Mouse (Mus musculus) small intestine, adult 2 months (tissue): ENCODE measurements around the gene Tshr.

Experiments used
- CTCF ChIP-seq: fragments of 200-500 bp; IDR thresholded peaks from 2 replicates; pipeline ENCODE4 v1.5.1; 2012; ENCODE audit warnings: low read depth, mild to moderate bottlenecking, control low read depth, inconsistent platforms, low read length, moderate library complexity, mixed read lengths; ENCODE audit not compliant: insufficient replicate concordance, insufficient read length; ENCODE audit errors: extremely low read depth
- POLR2A ChIP-seq: fragments of 200-500 bp; IDR thresholded peaks from 2 replicates; pipeline ENCODE4 v1.6.1; 2012; ENCODE audit warnings: low read depth, mild to moderate bottlenecking, control low read depth, inconsistent platforms, low read length, moderate library complexity

DNA sequence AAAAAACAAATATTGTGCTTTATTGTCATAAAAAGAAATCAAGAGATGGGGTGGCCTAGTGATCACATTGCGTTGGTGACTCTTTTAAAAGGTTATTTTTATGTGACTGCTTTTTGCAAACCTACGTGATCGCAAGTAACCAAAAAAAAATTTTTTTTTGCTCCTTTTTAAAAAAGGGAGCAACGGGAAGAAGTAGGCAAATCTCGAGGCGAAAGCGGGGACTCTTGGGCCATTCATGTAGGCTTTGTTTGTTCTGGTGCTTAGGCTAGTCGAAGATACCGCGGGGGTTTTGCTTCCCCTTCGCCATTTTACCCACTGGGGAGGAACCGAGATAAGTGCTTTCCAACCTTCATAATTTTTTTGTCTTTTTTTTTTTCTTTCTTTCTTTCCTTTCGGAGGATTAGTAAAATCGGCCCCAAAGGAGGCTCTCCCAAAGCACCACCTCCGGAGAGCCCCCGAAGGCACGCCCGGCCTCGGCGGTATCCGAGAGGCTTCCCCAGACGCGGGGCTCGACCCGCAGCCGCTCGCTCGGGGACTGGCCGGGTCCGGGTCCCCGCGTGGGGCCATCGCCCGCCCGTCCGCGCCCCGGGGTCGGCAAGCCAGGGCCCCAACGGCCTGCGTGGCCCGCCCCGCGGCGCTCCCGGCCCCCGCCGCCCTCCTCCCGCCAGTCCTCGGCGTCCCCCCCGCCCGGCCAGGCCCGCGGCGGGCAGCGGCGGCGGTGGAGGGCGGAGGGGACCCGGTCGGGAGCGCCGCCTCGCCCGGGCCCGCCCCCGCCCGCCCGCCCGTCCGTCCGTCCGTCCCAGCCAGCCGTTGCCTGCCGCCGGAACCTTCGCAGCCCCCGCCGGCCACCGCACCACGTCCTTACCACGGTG, 204.5 kb downstream of the Tshr start:
- no peak for TF ChIP-seq CTCF
- TF ChIP-seq POLR2A, result no peak
